Mouse (Mus musculus) lung, adult 2 months (tissue): ENCODE results near the gene Furin.

Experiments used
- CTCF ChIP-seq: fragments of 200-500 bp; IDR thresholded peaks from 2 replicates; pipeline ENCODE4 v1.5.1; 2011; ENCODE audit warnings: mild to moderate bottlenecking, low read length, control low read depth; ENCODE audit not compliant: insufficient read depth
- POLR2A ChIP-seq: fragments of 200-500 bp; IDR thresholded peaks from 2 replicates; pipeline ENCODE4 v1.6.1; 2011; ENCODE audit warnings: low read depth, mild to moderate bottlenecking, control low read depth, low read length, borderline replicate concordance; ENCODE audit errors: extremely low read depth

DNA sequence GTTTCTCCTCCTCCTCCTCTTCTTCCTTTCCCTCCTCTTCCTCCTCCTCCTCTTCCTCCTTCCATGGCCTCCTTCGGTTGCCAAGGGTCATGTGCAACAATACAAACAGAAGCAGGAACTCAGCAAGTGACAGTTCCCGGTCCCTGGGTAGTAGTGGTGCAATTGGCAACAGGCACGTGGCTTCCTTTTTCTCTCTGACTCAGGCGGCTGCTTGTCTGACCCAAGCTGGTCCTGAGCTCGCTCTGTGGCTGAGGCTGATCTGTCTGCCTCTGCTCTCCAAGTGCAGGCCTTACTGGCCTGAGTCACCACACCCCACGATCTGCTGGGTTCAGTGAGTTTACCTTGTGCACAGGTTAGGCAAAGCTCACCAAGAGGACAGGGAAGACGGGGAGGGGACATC, 21.1 kb upstream of the Furin start:
- TF ChIP-seq CTCF: no peak
- TF ChIP-seq POLR2A: no peak
